Mouse (Mus musculus) ovary, postnatal 14 days (tissue): ENCODE measurements around the gene Krt86.
A peak's percentile ranks its signal among the peaks of the same experiment; 100 is the strongest.
"Not testable (repeated sequence)": the region's sequence is repeated elsewhere in the genome, so short reads cannot be mapped to it uniquely, and the experiment has no call there.

Source experiments
- DNase-seq: peaks from one replicate; pipeline ENCODE4 v3.0.0; 2022; ENCODE audit warnings: low spot score

Gene Krt86

GRCm38 (mm10) chr15:101492718-101493117, 19.4 kb downstream of the Krt86 start:
- DNase-seq, result no peak

GRCm38 (mm10) chr15:101493713-101494112, 20.4 kb downstream of the Krt86 start:
- DNase-seq, result no peak

- DNase-seq, result no peak
Observed at GRCm38 (mm10) chr15:101494203-101494602, 20.9 kb downstream of the Krt86 start.

- no peak for DNase-seq
Observed at GRCm38 (mm10) chr15:101495266-101495665, 22.0 kb downstream of the Krt86 start.

- no peak for DNase-seq
Observed at GRCm38 (mm10) chr15:101497181-101497580, 23.9 kb downstream of the Krt86 start.

- DNase-seq, result no peak
Observed at GRCm38 (mm10) chr15:101506896-101507758, 33.8 kb downstream of the Krt86 start.

GRCm38 (mm10) chr15:101508247-101508646, 35.0 kb downstream of the Krt86 start:
- no peak for DNase-seq

- not testable (repeated sequence) for DNase-seq
Observed at GRCm38 (mm10) chr15:101517161-101517560, 43.9 kb downstream of the Krt86 start, which contains the start of gene Gm49425. Gene Gm49425 (minus strand): TSS chr15:101517261.

- DNase-seq, result peak; percentile 68
Observed at GRCm38 (mm10) chr15:101519792-101520191, 46.5 kb downstream of the Krt86 start.

GRCm38 (mm10) chr15:101522556-101523232, 49.4 kb downstream of the Krt86 start:
- DNase-seq, result no peak
